Mouse (Mus musculus): ENCODE results near the gene Rerg. TPM values are rescaled to one million over a fixed set of nuclear protein-coding genes. Genes with fewer than 3 reads are reported as not detected.

Rerg gene
- polyA plus RNA-seq, 1 experiment from 2014 or later = 16.2 TPM

Other genes starting within 250 kb of the Rerg start
- gene Erp27, start 248.3 kb downstream of the Rerg start, polyA plus RNA-seq (2015; fragmentation: Nextera tagmentation; extraction: Ambion mirVana) = 0.22 and 0.23 TPM in 2 replicates
- 0.49 and 0.55 TPM in 2 replicates for gene Pde6h, start 246.7 kb downstream of the Rerg start, polyA plus RNA-seq (2015; fragmentation: Nextera tagmentation; extraction: Ambion mirVana)
- 67.6 and 69.5 TPM in 2 replicates for gene Arhgdib, start 228.6 kb downstream of the Rerg start, polyA plus RNA-seq (2015; fragmentation: Nextera tagmentation; extraction: Ambion mirVana)
- 20.2 and 21.7 TPM in 2 replicates for gene Ptpro, start 81.8 kb upstream of the Rerg start, polyA plus RNA-seq (2015; fragmentation: Nextera tagmentation; extraction: Ambion mirVana)

Measured in kidney, embryonic 16.5 days (tissue).